Mouse (Mus musculus) liver, adult 2 months (tissue): ENCODE data around the gene A830018L16Rik.

ENCODE experiments used
- CTCF ChIP-seq: fragments of 200-500 bp; IDR thresholded peaks from 2 replicates; pipeline ENCODE4 v1.5.1; 2011; ENCODE audit warnings: low read depth, low read length, control low read depth
- POLR2A ChIP-seq: fragments of 200-500 bp; IDR thresholded peaks from 2 replicates; pipeline ENCODE4 v1.6.1; 2011; ENCODE audit warnings: low read length, control low read depth; ENCODE audit not compliant: insufficient read depth; ENCODE audit errors: extremely low read depth

GRCm38 (mm10) chr1:11795666-11796065, 381.8 kb downstream of the A830018L16Rik start:
- TF ChIP-seq CTCF: no peak
- TF ChIP-seq POLR2A: no peak
